ENCODE assay signal across 23 mouse cellular contexts in the genomic region with DNA sequence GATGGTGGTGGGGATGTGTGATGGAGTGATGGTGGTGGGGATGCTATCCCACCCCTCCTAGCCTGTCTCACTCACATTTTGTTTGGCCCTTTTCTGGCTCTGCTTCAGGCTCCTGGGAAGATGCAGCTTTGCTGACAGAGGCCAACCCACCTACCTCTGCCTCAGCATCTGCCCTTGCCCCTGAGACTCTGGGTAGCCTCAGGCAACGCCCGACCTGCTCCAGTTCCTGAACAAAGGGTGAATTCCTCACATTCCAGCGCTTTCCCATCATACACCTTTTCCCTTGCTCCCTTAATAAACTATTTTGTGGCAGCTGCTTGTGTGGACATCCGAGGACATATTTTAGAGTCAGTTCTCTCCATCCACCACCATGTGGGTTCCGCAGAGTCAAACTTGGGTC. TPM values are rescaled to one million over a fixed set of nuclear protein-coding genes. Genes with fewer than 3 reads are reported as not detected.
"Had no signal": no experiment of that assay in that cellular context is flagged by ENCODE, and none has a peak within 500 bp of the region (broad histone marks: within the 10 kb centered on the region; RNA-seq: fewer than 3 reads in every experiment).

No protein-coding gene starts in this region.

- H3K27ac ChIP-seq: lung, embryonic 15.5 days; macrophage; midbrain, embryonic 13.5 days; midbrain, embryonic 15.5 days; neural tube, embryonic 12.5 days; stomach, embryonic 15.5 days; stomach, postnatal 0 days had no signal

- H3K9ac ChIP-seq: liver, postnatal 0 days; lung, embryonic 15.5 days; midbrain, embryonic 13.5 days; midbrain, embryonic 15.5 days; neural tube, embryonic 12.5 days; stomach, embryonic 15.5 days had no signal

- H3K4me3 ChIP-seq: lung, embryonic 15.5 days; megakaryocyte, embryonic 14.5 days; midbrain, embryonic 13.5 days; midbrain, embryonic 15.5 days; neural tube, embryonic 12.5 days; stomach, embryonic 15.5 days had no signal

- H3K4me1 ChIP-seq: midbrain, embryonic 13.5 days; midbrain, embryonic 15.5 days; neural tube, embryonic 12.5 days had no signal

- DNase-seq: liver, postnatal 0 days; lung, adult 2 months; lung, postnatal 14 days; lung, postnatal 36 days; right cerebral cortex, postnatal 14 days; thymus, adult 2 months; thymus, postnatal 25 days; thymus, postnatal 4 days had no signal

- H3K9me3 ChIP-seq: lung, embryonic 15.5 days; megakaryocyte, embryonic 14.5 days; midbrain, embryonic 13.5 days; midbrain, embryonic 15.5 days; neural tube, embryonic 12.5 days; stomach, embryonic 15.5 days had no signal

- H3K27me3 ChIP-seq: lung, embryonic 15.5 days; midbrain, embryonic 13.5 days; midbrain, embryonic 15.5 days; neural tube, embryonic 12.5 days; stomach, embryonic 15.5 days had no signal

RNA-seq across cellular contexts. Expression of gene Lrrn4cl, which starts 2.2 kb away (rescaled TPM):
- total RNA-seq: megakaryocyte progenitor cell, adult 5-6 weeks; neutrophil, adult 5-6 weeks had no signal

RNA-seq across cellular contexts. Expression of gene Gng3, which starts 9.4 kb away (rescaled TPM):
- total RNA-seq: monocyte, adult 5-6 weeks had no signal
- polyA plus RNA-seq: macrophage had no signal

RNA-seq across cellular contexts. Expression of gene AC129217.1, which starts 18.8 kb away (rescaled TPM):
- total RNA-seq: megakaryocyte progenitor cell, adult 5-6 weeks had no signal
- polyA plus RNA-seq: liver, postnatal 0 days; lung, adult 2 months; lung, embryonic 15.5 days; lung, postnatal 0 days; midbrain, embryonic 11.5 days; midbrain, embryonic 13.5 days; midbrain, embryonic 15.5 days; midbrain, postnatal 0 days; neural tube, embryonic 12.5 days; spleen, adult 2 months; stomach, embryonic 15.5 days; stomach, postnatal 0 days had no signal
